Mouse (Mus musculus) erythroblast, embryonic 14.5 days (primary cell): Measurements from ENCODE around the gene Nol7.

Experiments
- GATA1 ChIP-seq: IDR thresholded peaks from 2 replicates; pipeline ENCODE4 v1.6.1; 2012; ENCODE audit warnings: low read length, inconsistent platforms, mixed read lengths
- TAL1 ChIP-seq: IDR thresholded peaks from 3 replicates; pipeline ENCODE4 v1.6.1; 2012; ENCODE audit warnings: low read length, inconsistent platforms, mixed read lengths

DNA sequence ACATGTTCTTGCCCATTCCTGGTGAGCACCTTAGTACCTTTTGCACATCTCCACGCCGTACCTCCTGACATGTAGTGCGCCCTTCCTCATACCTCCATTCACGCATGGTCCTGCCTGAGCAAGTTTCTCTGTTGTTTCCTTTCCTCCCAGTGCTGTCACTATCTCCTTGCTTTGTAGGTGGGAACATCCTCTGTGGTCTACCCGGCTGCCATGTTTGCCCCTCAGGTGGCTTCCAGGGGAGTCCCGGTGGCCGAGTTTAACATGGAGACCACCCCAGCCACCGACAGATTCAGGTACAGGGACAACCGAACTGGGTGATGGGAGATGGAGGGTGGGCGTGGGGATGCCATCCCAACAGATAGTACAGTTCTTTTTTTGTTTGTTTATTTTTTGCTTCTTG lies 12.9 kb upstream of the Nol7 start:
- TF ChIP-seq TAL1 (no peak), GATA1 (no peak)
